Mouse (Mus musculus) embryonic facial prominence, embryonic 11.5 days (tissue): ENCODE measurements around the gene Plekhm1. TPM values are rescaled to one million over a fixed set of nuclear protein-coding genes. Genes with fewer than 3 reads are reported as not detected.
A peak's percentile ranks its signal among the peaks of the same experiment; 100 is the strongest.
"Not testable (repeated sequence)": the region's sequence is repeated elsewhere in the genome, so short reads cannot be mapped to it uniquely, and the experiment has no call there.

Source experiments
- ATAC-seq: fragments of 200-750 bp; cut with Nextera tagmentation; replicated peaks from 2 replicates; pipeline ENCODE4 v1.8.0; 2017; ENCODE audit warnings: low read depth; ENCODE audit not compliant: insufficient number of reproducible peaks, low FRiP score, low TSS enrichment
- DNase-seq: peaks from one replicate; pipeline ENCODE4 v3.0.0-alpha.2; 2015; ENCODE audit warnings: low spot score
- H3K27ac ChIP-seq: fragments of 300-500 bp; sonication (generic); replicated peaks from 2 replicates; pipeline ENCODE4 v1.5.1; 2014; ENCODE audit warnings: mild to moderate bottlenecking, low read depth, low read length, control low read depth
- H3K27me3 ChIP-seq: fragments of 300-500 bp; sonication (generic); 2 replicates; pipeline ENCODE4 v1.6.1; 2014; ENCODE audit warnings: mild to moderate bottlenecking, low read length, moderate library complexity, mixed read lengths; ENCODE audit not compliant: control insufficient read depth, insufficient read depth
- H3K36me3 ChIP-seq: fragments of 300-500 bp; sonication (generic); replicated peaks from 2 replicates; pipeline ENCODE4 v1.6.1; 2014; ENCODE audit warnings: low read depth, mild to moderate bottlenecking, low read length, moderate library complexity, mixed read lengths; ENCODE audit not compliant: control insufficient read depth, insufficient read depth
- H3K4me1 ChIP-seq: fragments of 300-500 bp; sonication (generic); 2 replicates; pipeline ENCODE4 v1.6.1; 2014; ENCODE audit warnings: low read length, mixed read lengths; ENCODE audit not compliant: control insufficient read depth, insufficient read depth
- H3K4me2 ChIP-seq: fragments of 300-500 bp; sonication (generic); 2 replicates; pipeline ENCODE4 v1.6.1; 2014; ENCODE audit warnings: low read depth, mild to moderate bottlenecking, control low read depth, low read length, moderate library complexity
- H3K4me3 ChIP-seq: fragments of 300-500 bp; sonication (generic); 2 replicates; pipeline ENCODE4 v1.5.1; 2014; ENCODE audit warnings: low read depth, low read length, control low read depth
- H3K9ac ChIP-seq: fragments of 300-500 bp; sonication (generic); replicated peaks from 2 replicates; pipeline ENCODE4 v1.6.1; 2014; ENCODE audit warnings: mild to moderate bottlenecking, control low read depth, low read length
- H3K9me3 ChIP-seq: fragments of 300-500 bp; sonication (generic); replicated peaks from 2 replicates; pipeline ENCODE4 v1.6.1; 2016; ENCODE audit warnings: mild to moderate bottlenecking, low read length, inconsistent platforms, mixed read lengths; ENCODE audit not compliant: control insufficient read depth
- WGBS: fragments of 180-500 bp; shearing (Covaris S2); extraction: QIAGEN DNeasy Blood & Tissue Kit; methylation state at CpG from one replicate; pipeline ENCODE4 v1.1.7; 2014; 5-methylcytosine and 5-hydroxymethylcytosine counted together
- polyA plus RNA-seq: library from polyadenylated mRNA; unstranded; fragments of >200 nt; fragmentation: Nextera tagmentation; extraction: Ambion mirVana; gene quantifications from 2 replicates; pipeline ENCODE4 v1.2.1, GENCODE M21; 2014

Plekhm1 gene
- 5.2 and 5.9 TPM in 2 replicates for polyA plus RNA-seq

GRCm38 (mm10) chr11:103411981-103412949 is at the start of gene Plekhm1:
Gene Plekhm1 (minus strand): TSS chr11:103412687.
- Histone ChIP-seq H3K27me3 (no peaks in the 10 kb centered on the region), H3K27ac (no peak within 1 kb of the TSS; the same call in 1 of the 2 replicates), H3K9ac (peak within 1 kb of the TSS; percentile 77), H3K9me3 (no peaks in the 10 kb centered on the region), H3K4me2 (peak within 1 kb of the TSS; percentile 87), H3K4me3 (peak within 1 kb of the TSS; percentile 81), H3K4me1 (no peaks in the 10 kb centered on the region), H3K36me3 (no peaks in the 10 kb centered on the region)
- under 1% methylated on average over 67 of the region's 67 CpGs for WGBS
- DNase-seq (peak; percentile 98), ATAC-seq (peak; percentile 97)

- 67% methylated on average over 1 of the region's 1 CpGs for whole genome bisulfite sequencing
- H3K27me3 ChIP-seq, DNase-seq, H3K4me1 ChIP-seq, H3K9me3 ChIP-seq, H3K27ac ChIP-seq, H3K36me3 ChIP-seq, ATAC-seq, H3K4me2 ChIP-seq, H3K9ac ChIP-seq, H3K4me3 ChIP-seq: not testable (repeated sequence)
Measured at GRCm38 (mm10) chr11:103451105-103451504, 38.6 kb upstream of the Plekhm1 start.

DNA sequence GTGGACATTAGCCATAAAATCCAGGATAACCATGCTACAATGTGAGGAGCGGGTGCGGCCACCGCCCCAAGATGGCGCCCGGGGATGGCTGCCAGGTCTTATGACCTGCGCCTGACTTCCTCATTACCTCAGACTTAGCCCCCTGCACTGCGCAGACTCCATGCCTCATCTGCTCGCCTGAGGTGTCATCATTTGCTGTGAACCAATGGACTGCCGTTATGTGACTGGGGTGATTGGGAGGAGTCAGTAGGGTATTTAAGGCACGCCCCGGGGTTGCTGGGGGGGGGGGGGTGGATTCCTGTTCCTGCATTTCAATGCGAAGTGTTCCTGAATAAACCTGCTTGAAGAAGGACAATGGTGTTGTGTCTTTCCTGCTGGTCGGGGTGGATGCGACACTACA is 37.2 kb upstream of the Plekhm1 start:
- not testable (repeated sequence) for ATAC-seq, H3K9ac ChIP-seq, H3K36me3 ChIP-seq, H3K27ac ChIP-seq, H3K4me1 ChIP-seq, H3K9me3 ChIP-seq, H3K4me3 ChIP-seq, H3K27me3 ChIP-seq, H3K4me2 ChIP-seq, DNase-seq
- 90% methylated on average over 14 of the region's 14 CpGs for WGBS

DNA sequence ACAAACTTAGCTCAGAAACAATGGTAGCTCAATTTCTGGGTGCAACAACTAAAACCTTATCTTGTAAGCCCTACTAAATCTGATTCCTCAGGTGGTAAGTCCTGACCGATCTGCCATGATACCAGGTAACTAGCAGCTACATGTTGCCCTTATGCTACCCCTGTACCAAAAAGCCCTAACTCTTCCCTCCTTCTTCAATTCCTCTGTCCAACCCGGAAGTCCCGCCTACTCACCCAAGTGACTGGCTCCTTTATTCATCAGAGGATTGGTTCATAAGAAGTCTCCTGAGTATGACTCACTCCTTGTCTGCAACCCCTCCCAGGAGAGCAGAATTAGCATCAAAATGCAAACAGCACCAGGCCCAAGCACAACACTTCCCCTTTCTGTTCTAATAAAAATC is 31.2 kb upstream of the Plekhm1 start:
- DNase-seq (no peak), ATAC-seq (no peak)
- Histone ChIP-seq H3K4me2 (no peak overlapping the region), H3K4me1 (no peaks in the 10 kb centered on the region), H3K4me3 (no peak overlapping the region), H3K36me3 (no peaks in the 10 kb centered on the region), H3K9me3 (no peaks in the 10 kb centered on the region), H3K9ac (no peak overlapping the region), H3K27ac (no peak overlapping the region), H3K27me3 (no peaks in the 10 kb centered on the region)
- WGBS = 89% methylated on average over 3 of the region's 3 CpGs

DNA sequence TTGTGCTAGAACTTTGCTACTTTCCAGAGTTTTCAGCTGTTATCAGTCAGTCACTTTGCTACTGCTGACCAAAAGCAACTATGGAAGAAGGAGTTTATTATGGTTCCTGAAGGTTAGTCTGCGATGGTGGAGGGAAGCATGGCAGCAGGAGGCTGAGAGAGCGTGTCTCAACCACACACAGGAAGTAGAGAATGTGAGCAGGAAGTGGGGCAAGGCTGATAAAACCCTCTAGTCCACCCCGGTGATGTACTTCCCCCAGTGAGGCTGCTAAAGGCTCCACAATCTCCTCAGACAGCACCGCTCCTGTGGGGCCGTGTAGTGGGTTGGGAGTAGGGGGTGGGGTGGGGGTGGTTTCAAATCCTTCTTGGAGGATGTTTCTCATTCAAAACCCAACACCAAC is 23.8 kb upstream of the Plekhm1 start:
- WGBS = 80% methylated on average over 5 of the region's 5 CpGs
- Histone ChIP-seq H3K4me1 (no peaks in the 10 kb centered on the region), H3K27ac (no peak overlapping the region), H3K36me3 (no peaks in the 10 kb centered on the region), H3K9me3 (no peaks in the 10 kb centered on the region), H3K4me2 (no peak overlapping the region), H3K9ac (no peak overlapping the region), H3K4me3 (no peak overlapping the region), H3K27me3 (no peaks in the 10 kb centered on the region)
- ATAC-seq (no peak), DNase-seq (no peak)

GRCm38 (mm10) chr11:103425031-103425430 is 12.5 kb upstream of the Plekhm1 start:
- no peak overlapping the region for H3K27ac ChIP-seq
- no peak overlapping the region for H3K9ac ChIP-seq
- H3K4me3 ChIP-seq = no peak overlapping the region
- no peaks in the 10 kb centered on the region for H3K27me3 ChIP-seq
- peak; percentile 23 for DNase-seq
- H3K9me3 ChIP-seq = no peaks in the 10 kb centered on the region
- H3K4me1 ChIP-seq = no peaks in the 10 kb centered on the region
- H3K36me3 ChIP-seq = no peaks in the 10 kb centered on the region
- WGBS = 33% methylated on average over 5 of the region's 5 CpGs
- no peak overlapping the region for H3K4me2 ChIP-seq
- ATAC-seq = no peak

GRCm38 (mm10) chr11:103419667-103420066 is 7.2 kb upstream of the Plekhm1 start:
- Histone ChIP-seq H3K9ac (no peak overlapping the region), H3K4me2 (no peak overlapping the region), H3K36me3 (no peaks in the 10 kb centered on the region), H3K27ac (no peak overlapping the region), H3K4me3 (no peak overlapping the region), H3K27me3 (no peaks in the 10 kb centered on the region), H3K9me3 (no peaks in the 10 kb centered on the region), H3K4me1 (no peaks in the 10 kb centered on the region)
- 87% methylated on average over 13 of the region's 13 CpGs for WGBS
- DNase-seq (no peak), ATAC-seq (no peak)

- Histone ChIP-seq H3K9ac (no peak overlapping the region), H3K27ac (no peak overlapping the region), H3K27me3 (no peaks in the 10 kb centered on the region), H3K36me3 (no peaks in the 10 kb centered on the region), H3K4me1 (no peaks in the 10 kb centered on the region), H3K9me3 (no peaks in the 10 kb centered on the region), H3K4me2 (no peak overlapping the region), H3K4me3 (no peak overlapping the region)
- ATAC-seq = no peak
- no peak for DNase-seq
- 75% methylated on average over 5 of the region's 5 CpGs for WGBS
Measured at GRCm38 (mm10) chr11:103419226-103419625, 6.7 kb upstream of the Plekhm1 start.
